Mouse (Mus musculus) thymus, postnatal 14 days (tissue): Measurements from ENCODE around the gene Adamts9.

Experiments
- DNase-seq: peaks from one replicate; pipeline ENCODE4 v3.0.0; 2021

Gene Adamts9

DNA sequence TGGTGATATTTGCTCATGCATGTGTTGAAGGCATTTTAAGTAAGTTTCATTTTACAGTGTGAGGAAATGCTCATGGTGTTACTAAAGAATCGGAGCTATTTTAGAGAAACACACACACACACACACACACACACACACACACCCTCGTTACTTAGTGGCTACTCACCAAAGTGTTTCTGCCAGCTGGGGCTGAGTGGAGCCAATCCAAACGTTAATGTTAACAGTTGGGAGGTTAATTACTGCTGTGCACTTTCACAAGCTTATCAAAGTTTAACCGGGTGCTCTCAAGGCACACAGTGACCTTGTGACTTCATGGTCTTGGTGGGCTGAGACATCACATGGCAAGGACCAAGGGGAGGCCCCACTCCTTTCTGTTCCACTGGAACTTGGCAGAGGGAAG lies 21.4 kb downstream of the Adamts9 start:
- no peak for DNase-seq

DNA sequence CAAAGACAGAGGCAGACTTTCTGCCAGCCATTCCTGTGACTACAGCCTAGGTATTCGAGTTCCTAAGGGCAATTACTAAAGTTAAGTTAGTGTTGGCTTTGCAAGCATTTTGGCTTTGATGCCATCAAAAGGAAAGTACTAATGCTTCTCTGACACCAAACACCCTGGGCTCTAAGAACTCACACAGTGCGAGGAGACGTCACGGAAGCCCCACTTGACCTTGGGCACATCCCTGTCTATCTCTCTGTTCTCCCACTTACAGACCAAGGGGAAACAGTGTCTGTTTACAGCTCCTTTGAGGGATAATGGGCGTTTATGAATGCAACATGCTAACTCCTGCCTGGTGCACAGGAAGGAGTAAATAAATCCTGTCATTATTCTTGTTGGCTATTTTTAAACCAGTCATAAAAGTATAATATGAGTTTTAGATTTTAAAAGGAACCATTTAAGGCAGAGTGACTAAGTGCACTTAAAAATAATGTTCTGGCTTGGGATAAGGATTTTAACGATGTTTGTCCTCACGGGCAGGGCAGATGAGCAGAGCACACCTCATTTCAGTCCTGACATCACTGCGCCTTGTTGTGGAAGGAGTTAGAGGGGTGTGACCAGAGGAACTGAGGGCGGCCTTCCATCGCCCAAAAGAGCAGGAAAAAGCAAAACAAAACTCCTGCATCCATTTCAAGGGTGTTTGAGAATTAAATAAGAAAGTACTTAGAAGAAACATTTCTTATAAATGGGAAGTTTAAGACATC lies 22.2 kb downstream of the Adamts9 start:
- no peak for DNase-seq

DNA sequence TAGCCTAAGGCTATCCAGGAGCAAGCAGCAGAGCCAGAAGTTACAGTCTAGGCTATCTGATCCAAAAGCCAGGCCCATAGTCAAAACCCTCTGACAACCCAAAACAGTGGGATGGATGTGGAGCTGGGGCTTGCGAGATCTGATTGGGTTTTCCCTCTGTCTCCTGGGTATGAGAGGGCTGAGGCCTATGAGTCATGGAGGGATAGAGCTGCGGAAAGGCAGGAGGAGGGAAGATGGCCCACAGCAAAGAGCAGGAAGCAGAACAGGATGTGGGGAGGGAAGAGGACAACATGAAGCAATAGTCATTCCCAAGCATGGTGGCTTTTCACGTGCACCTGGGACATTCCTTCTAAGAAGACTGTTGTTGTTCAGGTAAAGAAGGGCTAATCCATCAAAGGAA lies 32.7 kb downstream of the Adamts9 start:
- no peak for DNase-seq

DNA sequence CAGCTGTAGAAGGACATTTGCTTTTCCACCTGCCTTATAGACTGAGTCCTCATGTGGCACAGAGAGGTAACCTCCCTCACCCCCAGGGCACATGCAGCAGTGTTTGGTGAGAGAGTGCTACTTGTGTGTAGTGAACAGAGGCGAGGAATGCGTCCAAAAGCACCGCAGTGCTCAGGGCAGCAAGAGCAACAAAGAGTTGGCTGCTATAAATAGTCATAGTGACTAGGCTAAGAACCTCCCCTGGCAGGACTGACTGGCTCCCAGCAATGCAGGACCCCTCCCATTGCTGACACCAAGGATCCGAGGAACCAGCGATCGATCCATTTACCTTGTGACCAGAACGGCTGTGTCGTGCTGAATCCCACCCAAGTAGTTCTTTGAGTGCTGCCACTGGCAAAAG lies 33.9 kb downstream of the Adamts9 start:
- DNase-seq: no peak

DNA sequence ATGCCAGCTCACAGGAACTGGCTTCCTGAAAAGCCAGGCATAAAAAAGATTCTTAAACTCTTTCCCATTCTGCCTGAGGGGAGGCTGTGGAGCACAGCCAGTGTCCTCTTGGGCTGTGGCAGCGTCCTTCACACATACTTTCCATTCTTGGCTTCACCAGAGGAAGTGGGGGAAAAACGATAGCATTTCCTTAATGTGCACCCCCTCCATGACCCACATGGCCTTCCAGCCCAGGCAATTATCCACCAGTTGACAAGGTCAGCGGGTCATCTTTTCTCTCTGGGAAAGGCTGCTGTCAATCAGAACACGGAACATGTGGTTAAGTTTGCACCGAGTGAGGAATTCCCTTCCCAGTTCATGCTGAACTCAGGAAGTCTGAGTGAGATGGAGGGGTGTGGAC lies 37.4 kb downstream of the Adamts9 start:
- DNase-seq: no peak

DNA sequence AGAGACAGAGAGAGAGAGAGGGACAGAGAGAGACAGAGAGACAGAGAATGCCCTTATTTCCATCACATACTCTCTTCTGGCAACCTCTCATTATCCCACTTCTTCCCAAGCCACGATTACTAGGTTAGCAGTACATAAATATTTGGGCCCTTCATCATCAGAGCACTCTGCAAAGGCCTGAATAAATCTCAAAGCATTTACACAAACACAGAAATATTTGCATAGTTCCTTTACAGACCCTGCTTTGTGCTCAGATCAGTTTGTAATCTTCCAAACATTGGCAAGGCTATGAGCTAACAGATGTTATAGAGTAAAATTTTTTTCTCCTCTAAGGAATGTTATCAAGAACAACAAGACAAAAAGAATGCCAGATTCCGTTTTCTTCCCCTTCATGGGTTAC lies 38.8 kb downstream of the Adamts9 start:
- no peak for DNase-seq

DNA sequence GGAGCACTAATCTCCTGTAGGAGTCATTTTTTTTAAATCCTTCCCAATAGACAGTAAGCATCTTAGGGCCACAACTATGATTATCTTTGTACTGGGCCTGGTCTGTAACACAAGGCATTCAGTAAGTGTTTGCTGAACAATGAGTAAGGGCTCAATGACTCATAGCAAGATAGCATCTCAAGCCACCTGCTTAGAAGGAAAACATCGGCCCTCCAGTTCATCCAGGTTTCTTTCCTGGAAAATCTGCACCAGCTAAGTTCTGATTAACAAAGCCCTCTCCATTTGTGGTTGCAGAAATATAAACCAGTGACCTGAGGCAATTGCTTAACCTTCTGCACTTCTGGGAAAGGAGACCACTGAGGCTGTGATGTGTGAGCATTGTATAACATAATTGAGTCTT lies 39.3 kb downstream of the Adamts9 start:
- no peak for DNase-seq

DNA sequence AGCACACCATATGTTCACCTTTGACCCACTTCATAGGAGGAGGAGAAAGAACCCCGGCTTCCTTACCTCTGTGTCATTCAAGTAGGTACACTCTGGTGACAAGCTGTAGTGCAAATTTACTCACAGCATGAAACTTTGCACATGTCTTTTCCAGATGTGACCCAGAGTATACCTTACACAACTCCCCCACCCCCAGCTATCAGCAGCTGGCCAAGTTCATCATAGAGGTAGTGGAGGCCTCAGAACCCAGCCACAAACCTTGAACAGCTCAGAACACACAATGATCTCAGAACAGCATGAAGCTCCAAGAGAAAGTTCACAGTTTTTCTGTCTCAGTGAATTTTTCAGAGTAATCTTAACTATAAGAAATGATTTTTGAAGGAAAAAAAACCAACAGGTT lies 51.8 kb downstream of the Adamts9 start:
- no peak for DNase-seq

DNA sequence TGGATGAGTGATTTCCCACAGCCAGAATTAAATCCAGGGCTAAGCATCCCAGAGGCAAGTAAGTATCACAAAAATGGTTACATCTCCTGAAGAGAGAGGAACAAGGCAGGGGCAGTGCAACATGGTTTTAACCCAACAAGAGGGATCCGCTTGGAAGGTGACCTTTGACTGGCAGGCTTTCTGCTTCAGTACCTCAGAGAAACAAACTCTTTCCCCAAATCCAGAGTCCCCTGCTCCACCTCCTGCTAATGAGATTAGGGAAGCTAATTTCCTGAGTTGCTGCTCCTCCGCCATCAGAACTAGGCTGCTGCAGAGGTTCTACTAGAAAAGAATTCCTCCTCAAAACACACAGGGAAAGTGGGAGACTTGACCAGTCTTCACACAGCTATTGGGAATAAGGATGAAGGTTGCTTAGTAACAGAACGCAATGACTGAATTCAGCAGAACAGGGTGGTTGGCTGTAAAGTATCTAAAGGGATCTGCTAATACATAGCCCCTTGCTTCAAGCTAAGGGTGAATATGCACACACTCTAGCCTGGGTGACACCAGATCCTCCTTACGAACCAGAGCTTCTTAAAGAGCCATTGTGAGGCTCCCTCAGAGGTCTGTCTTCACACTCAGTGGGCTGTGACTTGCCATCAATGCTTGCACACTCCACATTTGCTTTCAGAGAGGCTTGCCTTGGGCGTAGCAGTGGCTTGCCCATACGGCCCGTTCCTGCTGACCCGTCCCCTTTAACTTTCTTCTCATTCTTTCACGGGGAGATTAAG lies 60.0 kb downstream of the Adamts9 start:
- no peak for DNase-seq

DNA sequence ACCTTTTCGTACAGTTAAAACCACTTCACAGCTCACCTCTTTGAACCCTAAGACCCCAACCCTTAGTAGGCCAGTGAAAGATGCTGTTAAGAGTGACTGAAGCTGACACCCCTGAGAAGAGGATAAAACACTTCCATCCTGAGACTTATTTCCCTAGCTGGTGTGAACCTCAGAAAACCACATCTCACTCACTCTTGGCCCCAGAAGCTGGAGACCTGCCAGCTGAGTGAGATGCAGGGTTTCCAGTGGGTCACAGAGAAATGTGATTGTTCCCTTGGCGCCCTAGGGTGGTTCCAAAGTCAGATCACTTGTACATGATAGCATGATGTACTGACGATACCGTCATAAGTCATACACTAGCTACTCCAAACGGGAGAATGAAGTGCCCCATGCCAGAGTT lies 60.8 kb downstream of the Adamts9 start:
- DNase-seq: no peak

DNA sequence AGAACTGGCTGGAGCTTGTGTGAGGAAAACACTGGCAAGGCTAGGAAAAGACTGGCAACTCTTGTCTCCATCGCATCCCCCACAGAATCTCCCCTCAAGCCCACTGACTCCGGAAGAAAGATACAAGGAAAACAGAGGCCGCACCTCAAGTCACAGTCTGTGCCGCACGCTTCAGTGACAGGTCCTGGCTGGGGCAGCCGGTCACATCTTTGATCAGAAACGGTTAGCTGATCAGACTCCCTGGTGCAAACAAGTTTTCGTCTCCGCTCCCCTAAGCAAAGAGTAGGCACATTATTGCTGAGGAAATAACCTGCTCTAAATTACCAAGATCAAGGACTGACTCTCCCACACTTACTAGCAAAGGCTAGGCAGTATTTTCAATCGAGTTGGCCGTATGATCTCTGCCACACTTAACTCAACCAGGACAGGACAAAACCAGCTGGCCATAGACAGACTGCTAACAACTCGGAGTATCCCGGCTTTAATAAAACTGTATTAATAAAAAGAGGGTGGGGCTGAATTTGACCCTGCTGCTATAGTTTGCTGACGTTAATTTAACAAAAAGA lies 63.5 kb downstream of the Adamts9 start:
- DNase-seq: no peak

DNA sequence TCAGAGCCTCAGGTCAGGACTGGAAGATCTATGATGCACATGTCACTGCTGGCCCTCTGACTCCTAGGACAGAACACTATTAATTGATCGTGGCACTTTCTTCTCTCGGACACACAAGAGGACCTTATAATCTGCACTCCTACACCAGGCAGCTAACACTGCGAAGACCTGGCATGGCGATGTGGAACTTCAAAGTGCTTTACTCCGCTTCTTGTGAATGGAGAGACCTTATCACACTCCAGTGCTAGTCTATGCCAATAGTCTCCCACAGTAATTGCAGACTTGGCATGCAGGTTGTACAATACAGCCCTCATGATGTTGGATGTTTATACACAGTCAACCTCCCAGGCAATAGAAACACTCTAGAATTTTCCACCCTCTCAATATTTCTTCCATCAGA lies 64.5 kb downstream of the Adamts9 start:
- no peak for DNase-seq

DNA sequence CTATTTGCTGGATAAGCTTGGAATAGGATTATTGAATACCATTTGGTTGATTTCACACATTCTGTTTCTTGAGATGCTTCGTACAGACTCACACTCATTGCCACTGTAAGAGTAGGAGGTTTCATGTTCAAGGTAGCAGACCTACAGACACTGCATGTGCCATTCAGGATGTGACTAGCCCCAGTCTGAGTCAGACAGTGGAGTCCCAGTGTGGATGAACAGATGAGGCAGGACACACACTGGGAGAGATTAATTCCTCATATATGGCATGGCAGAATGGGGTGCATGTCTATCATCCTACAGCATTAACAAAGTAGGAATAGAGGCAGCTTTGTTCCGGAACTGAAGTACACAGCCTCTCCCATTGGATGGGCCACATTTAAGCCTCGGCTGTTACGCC lies 66.1 kb downstream of the Adamts9 start:
- no peak for DNase-seq

DNA sequence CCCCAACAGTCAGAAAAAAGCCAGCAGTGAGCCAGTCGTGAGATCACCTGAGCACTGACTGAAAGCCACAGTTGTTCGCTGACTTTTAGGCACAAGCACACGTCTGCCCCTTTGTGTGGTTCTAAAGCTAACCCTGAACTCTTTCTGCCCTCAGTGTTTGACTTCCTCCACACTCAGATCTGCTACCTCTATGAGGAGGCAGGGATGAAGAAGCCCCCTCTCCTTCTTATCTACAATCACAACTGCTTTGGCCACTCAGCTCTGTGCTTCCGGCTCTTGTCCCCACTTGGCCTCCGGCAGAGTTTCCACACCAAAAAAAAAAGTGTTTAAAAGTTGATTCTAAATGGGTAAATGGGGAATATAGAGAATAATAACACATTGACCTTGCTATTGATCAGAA lies 67.2 kb downstream of the Adamts9 start:
- DNase-seq: no peak

DNA sequence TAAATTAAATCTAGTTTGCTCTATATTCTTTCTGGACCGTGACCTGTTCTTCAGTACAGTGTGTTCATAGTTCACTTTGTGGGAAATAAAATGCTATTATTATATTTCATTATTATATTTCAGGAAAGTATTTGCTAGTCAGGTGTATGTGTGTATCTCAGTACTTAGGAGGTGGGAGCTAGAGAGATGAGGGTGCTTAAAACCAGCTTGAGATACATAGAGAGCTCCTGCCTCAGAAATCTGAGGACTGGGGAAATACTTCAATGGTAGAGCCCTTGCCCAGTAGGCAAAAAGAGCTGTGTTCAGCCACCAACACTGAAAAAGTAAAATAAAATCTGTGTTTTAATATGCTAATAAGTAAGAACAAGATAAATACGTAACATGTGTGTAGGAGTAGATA lies 68.0 kb downstream of the Adamts9 start:
- DNase-seq: no peak

DNA sequence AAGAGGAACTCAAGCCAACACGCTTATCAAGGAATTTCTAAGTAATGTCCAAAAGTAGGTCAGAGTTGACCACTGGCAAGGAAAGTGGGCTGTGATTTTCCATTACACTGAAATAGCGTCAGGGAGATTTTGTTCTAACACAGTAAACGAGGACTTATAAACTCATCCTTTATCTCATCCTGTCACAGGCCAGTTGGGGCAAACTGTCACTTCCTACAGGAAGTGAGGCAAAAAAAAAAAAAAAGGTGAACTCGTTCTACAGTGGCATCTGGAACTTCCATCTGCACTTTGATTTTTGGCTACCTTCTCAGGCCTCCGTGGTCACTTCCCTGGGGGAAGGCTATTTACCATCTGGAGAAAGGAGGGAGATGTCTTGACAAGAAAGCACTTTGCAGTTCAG lies 68.4 kb downstream of the Adamts9 start:
- no peak for DNase-seq

DNA sequence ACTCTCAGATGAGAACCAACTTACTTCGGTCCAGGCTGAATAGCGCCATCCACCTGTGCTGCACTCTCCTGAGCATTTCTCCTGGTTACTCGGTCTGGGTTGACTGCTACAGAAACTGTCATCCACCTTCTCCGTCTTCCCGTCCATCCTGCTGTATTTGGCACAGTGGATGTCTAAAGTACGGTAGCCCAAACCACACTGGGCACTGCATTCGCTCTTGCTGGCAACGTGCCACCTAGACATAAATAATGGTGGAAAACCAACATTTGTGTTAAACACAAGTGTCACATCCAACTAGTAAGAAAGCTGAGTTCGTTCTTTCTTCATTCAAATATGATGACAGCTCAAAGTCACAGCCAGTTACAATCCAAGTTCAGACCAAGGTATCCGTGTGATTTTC lies 70.5 kb downstream of the Adamts9 start:
- no peak for DNase-seq

DNA sequence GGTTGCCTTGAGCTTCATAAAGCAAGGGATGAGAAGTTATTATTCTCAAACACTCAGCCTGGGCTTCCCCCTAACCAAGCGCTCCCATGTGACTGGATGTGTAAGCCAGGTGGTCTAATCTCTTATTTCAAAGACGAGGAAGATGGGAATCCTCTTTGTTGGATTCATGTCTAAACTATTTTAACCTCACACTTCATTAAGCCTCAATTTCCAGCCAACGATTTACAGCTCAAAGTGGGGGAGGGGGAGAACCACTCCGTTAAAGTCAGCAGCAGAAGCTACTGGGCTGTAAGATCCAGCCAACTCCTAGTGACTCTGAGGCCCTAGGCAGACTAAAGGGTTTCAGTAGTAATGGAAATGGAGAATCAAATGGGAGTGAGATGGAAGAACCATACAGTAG lies 71.5 kb downstream of the Adamts9 start:
- DNase-seq: no peak

DNA sequence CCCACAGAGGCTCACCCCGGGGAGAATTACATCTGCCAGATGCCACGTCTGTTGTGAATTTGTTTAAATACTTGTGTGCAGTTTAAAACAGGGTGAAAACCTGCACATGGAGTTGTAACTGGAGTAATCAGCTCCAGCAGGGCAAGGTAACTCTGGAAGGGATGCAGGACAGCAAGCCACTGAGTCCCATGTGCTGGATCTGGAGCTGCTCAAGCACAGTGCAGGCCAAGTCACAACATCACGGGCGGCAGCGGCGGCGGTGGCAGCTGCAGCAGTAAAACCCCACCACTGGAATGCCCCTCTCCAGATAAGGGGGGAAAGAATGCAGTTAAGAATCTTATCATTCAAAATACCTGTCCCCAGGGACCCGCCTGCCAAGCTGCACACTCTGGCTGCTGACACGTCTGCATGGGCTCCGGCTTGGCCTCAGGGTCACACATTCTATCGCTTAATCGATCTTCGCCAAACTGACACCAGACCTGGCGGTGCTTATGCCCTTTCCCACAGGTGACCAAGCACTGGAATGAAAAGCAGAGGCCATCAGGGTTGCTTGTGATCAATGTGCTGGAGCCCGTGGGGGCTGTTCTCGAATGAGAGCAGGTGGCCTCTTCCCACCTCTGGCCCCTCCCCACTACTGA lies 73.6 kb downstream of the Adamts9 start:
- DNase-seq: no peak

DNA sequence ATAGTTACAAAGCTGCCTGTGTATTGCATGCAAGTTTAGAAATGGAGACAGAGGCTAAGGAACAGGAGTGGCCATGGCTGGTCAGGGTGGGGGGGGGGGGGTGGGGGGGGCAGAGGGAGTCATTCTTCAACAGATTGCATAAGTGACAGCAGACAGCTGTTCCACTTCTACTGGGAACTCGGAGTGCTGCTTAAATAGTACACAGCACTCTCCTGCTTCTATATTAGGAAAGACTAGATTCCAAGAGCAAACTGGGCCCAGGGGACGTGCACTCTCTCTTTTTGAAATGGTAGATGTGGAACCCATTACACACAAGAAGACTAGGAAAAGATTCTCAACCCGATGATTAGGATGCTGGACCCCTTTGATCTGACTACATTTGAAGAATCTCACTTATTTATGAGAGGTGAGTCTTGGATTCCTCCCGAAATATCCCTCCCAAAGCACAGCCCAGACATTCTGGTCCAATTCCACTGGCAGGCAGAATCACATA lies 74.2 kb downstream of the Adamts9 start, which contains the start of gene Gm15737:
Gene Gm15737 (plus strand): TSS at position 269 of the 493 bp plus-strand sequence.
- DNase-seq: no peak

DNA sequence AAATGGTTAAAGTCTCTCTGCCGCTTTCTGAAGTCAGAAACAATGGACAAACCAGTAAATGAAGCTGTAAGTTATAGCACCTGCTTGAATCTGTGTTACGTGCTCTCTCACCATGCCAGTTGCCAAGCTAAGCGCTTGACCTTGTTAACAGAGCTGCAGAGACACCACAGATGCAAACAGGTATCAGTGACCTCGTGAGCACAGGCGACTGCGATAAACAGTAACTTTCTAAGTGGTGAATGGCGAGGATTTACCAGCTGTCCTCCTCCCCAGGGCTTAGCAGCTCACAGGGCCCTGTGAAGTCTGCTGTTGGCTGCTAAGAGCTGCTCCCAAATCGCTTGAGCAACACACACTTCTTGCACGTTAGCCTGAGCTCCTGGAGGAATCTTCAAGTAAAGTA lies 80.7 kb downstream of the Adamts9 start:
- DNase-seq: no peak

DNA sequence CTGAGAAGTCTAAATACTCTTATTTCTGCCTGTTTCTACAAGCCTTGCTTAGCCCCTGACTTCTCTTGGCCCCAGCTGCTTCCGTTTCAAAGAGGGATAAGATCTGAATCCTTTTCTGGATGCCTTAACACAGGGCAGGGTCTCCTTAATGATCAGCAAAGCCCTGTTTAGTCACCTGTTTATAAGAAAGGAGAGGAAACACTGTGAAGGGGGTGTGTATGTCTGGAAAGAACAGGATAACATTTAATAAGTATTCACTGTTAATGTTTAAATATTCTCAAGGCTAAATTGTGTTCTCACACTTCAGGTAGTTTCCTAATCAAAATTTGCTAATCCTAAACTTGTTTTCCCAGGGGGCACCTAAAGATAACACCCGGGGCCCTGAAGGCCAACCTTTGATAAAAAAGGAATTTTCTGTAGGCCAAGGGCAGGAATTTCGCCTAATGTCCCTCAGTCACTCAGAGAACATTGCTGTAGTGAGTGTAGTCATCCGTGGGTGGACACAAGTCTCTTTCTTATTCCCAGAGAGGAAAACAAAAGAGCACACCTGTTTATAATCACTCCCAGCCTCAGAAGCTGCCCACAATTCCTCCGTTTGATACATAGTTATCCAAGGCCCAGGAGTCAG lies 82.9 kb downstream of the Adamts9 start:
- no peak for DNase-seq
